Mouse (Mus musculus) hindbrain, embryonic 12.5 days (tissue): ENCODE data around the gene Dpp6. TPM values are rescaled to one million over a fixed set of nuclear protein-coding genes. Genes with fewer than 3 reads are reported as not detected.

ENCODE experiments used
- ATAC-seq: fragments of 200-750 bp; cut with Nextera tagmentation; 2 replicates; pipeline ENCODE4 v1.8.0; 2017; ENCODE audit warnings: moderate TSS enrichment; ENCODE audit not compliant: low FRiP score
- H3K27ac ChIP-seq: fragments of 300-500 bp; sonication (generic); 2 replicates; pipeline ENCODE4 v1.5.1; 2016; ENCODE audit warnings: mild to moderate bottlenecking
- H3K27me3 ChIP-seq: fragments of 300-500 bp; sonication (generic); 2 replicates; pipeline ENCODE4 v1.6.1; 2016; ENCODE audit warnings: mild to moderate bottlenecking
- H3K36me3 ChIP-seq: fragments of 300-500 bp; sonication (generic); 2 replicates; pipeline ENCODE4 v1.6.1; 2016; ENCODE audit warnings: mild to moderate bottlenecking
- H3K4me1 ChIP-seq: fragments of 300-500 bp; sonication (generic); 2 replicates; pipeline ENCODE4 v1.6.1; 2016
- H3K4me2 ChIP-seq: fragments of 300-500 bp; sonication (generic); replicated peaks from 2 replicates; pipeline ENCODE4 v1.6.1; 2016; ENCODE audit warnings: mild to moderate bottlenecking
- H3K4me3 ChIP-seq: fragments of 300-500 bp; sonication (generic); 2 replicates; pipeline ENCODE4 v1.5.1; 2016; ENCODE audit warnings: mild to moderate bottlenecking
- H3K9ac ChIP-seq: fragments of 300-500 bp; sonication (generic); 2 replicates; pipeline ENCODE4 v1.6.1; 2016; ENCODE audit warnings: mild to moderate bottlenecking, moderate library complexity
- H3K9me3 ChIP-seq: fragments of 300-500 bp; sonication (generic); replicated peaks from 2 replicates; pipeline ENCODE4 v1.6.1; 2016; ENCODE audit warnings: mild to moderate bottlenecking
- WGBS: fragments of 180-500 bp; shearing (Covaris S2); methylation state at CpG from one replicate; pipeline ENCODE4 v1.1.7; 2016; 5-methylcytosine and 5-hydroxymethylcytosine counted together
- polyA plus RNA-seq: library from polyadenylated mRNA; unstranded; fragments of >200 nt; fragmentation: Nextera tagmentation; extraction: Ambion mirVana; gene quantifications from 2 replicates; pipeline ENCODE4 v1.2.1, GENCODE M21; 2016

The Dpp6 gene
- polyA plus RNA-seq, 1 experiment from 2014 or later: 27.2 TPM

GRCm38 (mm10) chr5:27081275-27081674, 264.3 kb downstream of the Dpp6 start:
- WGBS: 76% methylated on average over 1 of the region's 1 CpGs
- H3K4me3 ChIP-seq: no peak overlapping the region
- H3K4me1 ChIP-seq: 0 out of 2 replicates have a peak, but pooled peaks cover 3% of the 10 kb centered on the region
- no peaks in the 10 kb centered on the region for H3K36me3 ChIP-seq
- ATAC-seq: no peak
- H3K9ac ChIP-seq: no peak overlapping the region
- no peak overlapping the region for H3K4me2 ChIP-seq
- no peaks in the 10 kb centered on the region for H3K27me3 ChIP-seq
- no peak overlapping the region for H3K27ac ChIP-seq
- H3K9me3 ChIP-seq: no peaks in the 10 kb centered on the region

GRCm38 (mm10) chr5:27083762-27084161, 266.8 kb downstream of the Dpp6 start:
- H3K27me3 ChIP-seq: no peaks in the 10 kb centered on the region
- 78% methylated on average over 4 of the region's 4 CpGs for WGBS
- no peak overlapping the region for H3K9ac ChIP-seq
- H3K4me3 ChIP-seq: no peak overlapping the region
- H3K9me3 ChIP-seq: no peaks in the 10 kb centered on the region
- H3K4me2 ChIP-seq: no peak overlapping the region
- no peak overlapping the region for H3K27ac ChIP-seq
- no peak for ATAC-seq
- H3K36me3 ChIP-seq: no peaks in the 10 kb centered on the region
- 0 out of 2 replicates have a peak, but pooled peaks cover 3% of the 10 kb centered on the region for H3K4me1 ChIP-seq

- no peak for ATAC-seq
- Histone ChIP-seq H3K9ac (no peak overlapping the region), H3K27ac (no peak overlapping the region), H3K9me3 (no peaks in the 10 kb centered on the region), H3K4me2 (no peak overlapping the region), H3K4me1 (no peaks in the 10 kb centered on the region), H3K36me3 (no peaks in the 10 kb centered on the region), H3K27me3 (no peaks in the 10 kb centered on the region), H3K4me3 (no peak overlapping the region)
- 95% methylated on average over 1 of the region's 1 CpGs for WGBS
Measured at GRCm38 (mm10) chr5:27108221-27108620, 291.2 kb downstream of the Dpp6 start.

GRCm38 (mm10) chr5:27122479-27122878, 305.5 kb downstream of the Dpp6 start:
- H3K4me1 ChIP-seq: no peaks in the 10 kb centered on the region
- H3K4me3 ChIP-seq: no peak overlapping the region
- no peak overlapping the region for H3K9ac ChIP-seq
- H3K4me2 ChIP-seq: no peak overlapping the region
- no peaks in the 10 kb centered on the region for H3K27me3 ChIP-seq
- ATAC-seq: no peak
- no peaks in the 10 kb centered on the region for H3K36me3 ChIP-seq
- H3K27ac ChIP-seq: no peak overlapping the region
- H3K9me3 ChIP-seq: no peaks in the 10 kb centered on the region
- 36% methylated on average over 2 of the region's 2 CpGs for WGBS

GRCm38 (mm10) chr5:27122944-27123343, 305.9 kb downstream of the Dpp6 start:
- no peak overlapping the region for H3K27ac ChIP-seq
- ATAC-seq: no peak

GRCm38 (mm10) chr5:27126034-27126433, 309.0 kb downstream of the Dpp6 start:
- Histone ChIP-seq H3K27me3 (no peaks in the 10 kb centered on the region), H3K9me3 (no peaks in the 10 kb centered on the region), H3K4me3 (no peak overlapping the region), H3K9ac (no peak overlapping the region), H3K36me3 (no peaks in the 10 kb centered on the region), H3K4me2 (no peak overlapping the region), H3K27ac (no peak overlapping the region), H3K4me1 (no peaks in the 10 kb centered on the region)
- WGBS: 91% methylated on average over 4 of the region's 4 CpGs
- no peak for ATAC-seq

More at GRCm38 (mm10) chr5:27122944-27123343, 305.9 kb downstream of the Dpp6 start:
- H3K4me2 ChIP-seq: no peak overlapping the region
- no peaks in the 10 kb centered on the region for H3K36me3 ChIP-seq
- no peaks in the 10 kb centered on the region for H3K27me3 ChIP-seq
- no peaks in the 10 kb centered on the region for H3K9me3 ChIP-seq
- 89% methylated on average over 2 of the region's 2 CpGs for WGBS
- no peaks in the 10 kb centered on the region for H3K4me1 ChIP-seq
- H3K9ac ChIP-seq: no peak overlapping the region
- H3K4me3 ChIP-seq: no peak overlapping the region

GRCm38 (mm10) chr5:27133196-27133595, 316.2 kb downstream of the Dpp6 start:
- ATAC-seq: no peak
- WGBS: 76% methylated on average over 3 of the region's 3 CpGs
- H3K4me1 ChIP-seq: no peaks in the 10 kb centered on the region
- H3K4me3 ChIP-seq: no peak overlapping the region
- H3K27me3 ChIP-seq: no peaks in the 10 kb centered on the region
- H3K4me2 ChIP-seq: no peak overlapping the region
- H3K27ac ChIP-seq: no peak overlapping the region
- H3K36me3 ChIP-seq: no peaks in the 10 kb centered on the region
- H3K9ac ChIP-seq: no peak overlapping the region
- H3K9me3 ChIP-seq: no peaks in the 10 kb centered on the region

GRCm38 (mm10) chr5:27134436-27135005, 317.5 kb downstream of the Dpp6 start:
- 84% methylated on average over 2 of the region's 2 CpGs for WGBS
- H3K4me1 ChIP-seq: no peaks in the 10 kb centered on the region
- no peak for ATAC-seq

GRCm38 (mm10) chr5:27147397-27147945, 330.5 kb downstream of the Dpp6 start:
- no peaks in the 10 kb centered on the region for H3K9me3 ChIP-seq
- H3K4me3 ChIP-seq: no peak overlapping the region
- ATAC-seq: 0 out of 2 replicates have a peak, but pooled peaks have one; percentile 11
- no peaks in the 10 kb centered on the region for H3K4me1 ChIP-seq
- no peaks in the 10 kb centered on the region for H3K27me3 ChIP-seq
- WGBS: 71% methylated on average over 6 of the region's 6 CpGs
- H3K36me3 ChIP-seq: no peaks in the 10 kb centered on the region
- H3K27ac ChIP-seq: no peak overlapping the region
- H3K4me2 ChIP-seq: no peak overlapping the region
- no peak overlapping the region for H3K9ac ChIP-seq

More at GRCm38 (mm10) chr5:27134436-27135005, 317.5 kb downstream of the Dpp6 start:
- no peak overlapping the region for H3K4me3 ChIP-seq
- H3K9ac ChIP-seq: no peak overlapping the region
- no peak overlapping the region for H3K27ac ChIP-seq
- no peaks in the 10 kb centered on the region for H3K9me3 ChIP-seq
- no peaks in the 10 kb centered on the region for H3K36me3 ChIP-seq
- no peak overlapping the region for H3K4me2 ChIP-seq
- H3K27me3 ChIP-seq: no peaks in the 10 kb centered on the region

GRCm38 (mm10) chr5:27151017-27151416, 334.0 kb downstream of the Dpp6 start:
- no peak overlapping the region for H3K4me2 ChIP-seq
- no peak overlapping the region for H3K9ac ChIP-seq
- no peak overlapping the region for H3K27ac ChIP-seq
- no peaks in the 10 kb centered on the region for H3K36me3 ChIP-seq
- H3K9me3 ChIP-seq: no peaks in the 10 kb centered on the region
- H3K27me3 ChIP-seq: no peaks in the 10 kb centered on the region
- H3K4me1 ChIP-seq: no peaks in the 10 kb centered on the region
- H3K4me3 ChIP-seq: no peak overlapping the region
- ATAC-seq: no peak
- WGBS: 86% methylated on average over 1 of the region's 1 CpGs

- H3K4me3 ChIP-seq: no peak overlapping the region
- 80% methylated on average over 3 of the region's 3 CpGs for WGBS
- no peak for ATAC-seq
- H3K27ac ChIP-seq: no peak overlapping the region
- H3K9me3 ChIP-seq: no peaks in the 10 kb centered on the region
- no peak overlapping the region for H3K9ac ChIP-seq
- no peaks in the 10 kb centered on the region for H3K36me3 ChIP-seq
- H3K27me3 ChIP-seq: no peaks in the 10 kb centered on the region
- H3K4me2 ChIP-seq: no peak overlapping the region
- H3K4me1 ChIP-seq: no peaks in the 10 kb centered on the region
Measured at GRCm38 (mm10) chr5:27155671-27156070, 338.7 kb downstream of the Dpp6 start.

- WGBS: 49% methylated on average over 2 of the region's 2 CpGs
- Histone ChIP-seq H3K4me3 (no peak overlapping the region), H3K27me3 (no peaks in the 10 kb centered on the region), H3K9me3 (no peaks in the 10 kb centered on the region), H3K4me2 (no peak overlapping the region), H3K9ac (no peak overlapping the region), H3K36me3 (no peaks in the 10 kb centered on the region), H3K27ac (no peak overlapping the region), H3K4me1 (no peaks in the 10 kb centered on the region)
- no peak for ATAC-seq
Measured at GRCm38 (mm10) chr5:27156366-27156765, 339.4 kb downstream of the Dpp6 start.

- Histone ChIP-seq H3K27ac (no peak overlapping the region), H3K9me3 (no peaks in the 10 kb centered on the region), H3K36me3 (no peaks in the 10 kb centered on the region), H3K9ac (no peak overlapping the region), H3K4me2 (no peak overlapping the region), H3K4me1 (no peaks in the 10 kb centered on the region), H3K4me3 (no peak overlapping the region), H3K27me3 (no peaks in the 10 kb centered on the region)
- ATAC-seq: no peak
- WGBS: 69% methylated on average over 11 of the region's 11 CpGs
Measured at GRCm38 (mm10) chr5:27161122-27161645, 344.2 kb downstream of the Dpp6 start.
